Mouse (Mus musculus): ENCODE measurements around the gene Vwa5b2. TPM values are rescaled to one million over a fixed set of nuclear protein-coding genes. Genes with fewer than 3 reads are reported as not detected.
A peak's percentile ranks its signal among the peaks of the same experiment; 100 is the strongest.

Vwa5b2 gene
- polyA plus RNA-seq, 1 experiment from 2014 or later = 2.0 TPM

GRCm38 (mm10) chr16:20596687-20597441, 7.6 kb downstream of the Vwa5b2 start:
- Histone ChIP-seq H3K4me3 (ENCODE audit: low read depth, low read length) (no peak overlapping the region), H3K4me1 (replicated peaks; ENCODE audit: control insufficient read depth, insufficient read depth, low read length) (no peaks in the 10 kb centered on the region), H3K27me3 (replicated peaks; ENCODE audit: control insufficient read depth, insufficient read depth, low read length) (peaks cover 3% of the 10 kb centered on the region), H3K9me3 (ENCODE audit: control insufficient read depth) (no peaks in the 10 kb centered on the region), H3K36me3 (ENCODE audit: control insufficient read depth, insufficient read depth) (no peaks in the 10 kb centered on the region), H3K9ac (ENCODE audit: low read depth, low read length) (no peak overlapping the region), H3K27ac (ENCODE audit: low read depth, low read length) (no peak overlapping the region), H3K4me2 (replicated peaks; ENCODE audit: low read depth) (no peak overlapping the region)
- no peak for ATAC-seq
- no peak for TF ChIP-seq CTCF (IDR thresholded peaks at IDR 0.05; ENCODE audit: low read depth)
- 56% methylated on average over 7 of the region's 7 CpGs for WGBS

GRCm38 (mm10) chr16:20600511-20600910, 11.2 kb downstream of the Vwa5b2 start:
- H3K9ac ChIP-seq (ENCODE audit: low read depth, low read length) = no peak overlapping the region
- no peaks in the 10 kb centered on the region for H3K27me3 ChIP-seq (replicated peaks; ENCODE audit: control insufficient read depth, insufficient read depth, low read length)
- H3K4me2 ChIP-seq (replicated peaks; ENCODE audit: low read depth) = no peak overlapping the region
- ATAC-seq = no peak
- 69% methylated on average over 5 of the region's 5 CpGs for WGBS
- H3K9me3 ChIP-seq (ENCODE audit: control insufficient read depth) = no peaks in the 10 kb centered on the region
- no peak overlapping the region for H3K4me3 ChIP-seq (ENCODE audit: low read depth, low read length)
- H3K4me1 ChIP-seq (replicated peaks; ENCODE audit: control insufficient read depth, insufficient read depth, low read length) = no peaks in the 10 kb centered on the region
- no peak for TF ChIP-seq CTCF (IDR thresholded peaks at IDR 0.05; ENCODE audit: low read depth)
- H3K36me3 ChIP-seq (ENCODE audit: control insufficient read depth, insufficient read depth) = peaks cover 8% of the 10 kb centered on the region; the same call in 1 of the 2 replicates
- no peak overlapping the region for H3K27ac ChIP-seq (ENCODE audit: low read depth, low read length)

DNA sequence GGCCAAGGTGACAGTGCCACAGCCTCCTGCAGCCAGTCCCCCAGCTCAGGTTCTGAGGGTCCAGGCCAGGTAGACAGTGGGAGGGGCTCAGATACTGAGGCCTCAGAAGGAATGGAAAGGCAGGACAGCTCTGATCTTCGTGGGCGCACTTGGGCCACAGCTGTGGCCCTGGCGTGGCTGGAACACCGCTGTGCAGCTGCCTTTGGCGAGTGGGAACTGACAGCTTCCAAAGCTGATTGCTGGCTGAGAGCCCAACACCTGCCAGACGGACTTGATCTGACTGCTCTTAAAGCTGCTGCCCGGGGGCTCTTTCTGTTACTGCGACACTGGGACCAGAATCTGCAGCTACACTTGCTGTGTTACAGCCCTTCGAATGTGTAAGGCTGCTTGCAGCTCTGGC, 15.4 kb downstream of the Vwa5b2 start:
- no peaks in the 10 kb centered on the region for H3K9me3 ChIP-seq (ENCODE audit: control insufficient read depth)
- H3K4me3 ChIP-seq (ENCODE audit: low read depth, low read length) = no peak overlapping the region
- H3K9ac ChIP-seq (ENCODE audit: low read depth, low read length) = no peak overlapping the region
- TF ChIP-seq CTCF (IDR thresholded peaks at IDR 0.05; ENCODE audit: low read depth) = no peak
- no peaks in the 10 kb centered on the region for H3K4me1 ChIP-seq (replicated peaks; ENCODE audit: control insufficient read depth, insufficient read depth, low read length)
- H3K27me3 ChIP-seq (replicated peaks; ENCODE audit: control insufficient read depth, insufficient read depth, low read length) = no peaks in the 10 kb centered on the region
- H3K36me3 ChIP-seq (ENCODE audit: control insufficient read depth, insufficient read depth) = peaks cover 26% of the 10 kb centered on the region
- ATAC-seq = no peak
- H3K27ac ChIP-seq (ENCODE audit: low read depth, low read length) = no peak overlapping the region
- H3K4me2 ChIP-seq (replicated peaks; ENCODE audit: low read depth) = no peak overlapping the region
- 72% methylated on average over 9 of the region's 9 CpGs for WGBS

DNA sequence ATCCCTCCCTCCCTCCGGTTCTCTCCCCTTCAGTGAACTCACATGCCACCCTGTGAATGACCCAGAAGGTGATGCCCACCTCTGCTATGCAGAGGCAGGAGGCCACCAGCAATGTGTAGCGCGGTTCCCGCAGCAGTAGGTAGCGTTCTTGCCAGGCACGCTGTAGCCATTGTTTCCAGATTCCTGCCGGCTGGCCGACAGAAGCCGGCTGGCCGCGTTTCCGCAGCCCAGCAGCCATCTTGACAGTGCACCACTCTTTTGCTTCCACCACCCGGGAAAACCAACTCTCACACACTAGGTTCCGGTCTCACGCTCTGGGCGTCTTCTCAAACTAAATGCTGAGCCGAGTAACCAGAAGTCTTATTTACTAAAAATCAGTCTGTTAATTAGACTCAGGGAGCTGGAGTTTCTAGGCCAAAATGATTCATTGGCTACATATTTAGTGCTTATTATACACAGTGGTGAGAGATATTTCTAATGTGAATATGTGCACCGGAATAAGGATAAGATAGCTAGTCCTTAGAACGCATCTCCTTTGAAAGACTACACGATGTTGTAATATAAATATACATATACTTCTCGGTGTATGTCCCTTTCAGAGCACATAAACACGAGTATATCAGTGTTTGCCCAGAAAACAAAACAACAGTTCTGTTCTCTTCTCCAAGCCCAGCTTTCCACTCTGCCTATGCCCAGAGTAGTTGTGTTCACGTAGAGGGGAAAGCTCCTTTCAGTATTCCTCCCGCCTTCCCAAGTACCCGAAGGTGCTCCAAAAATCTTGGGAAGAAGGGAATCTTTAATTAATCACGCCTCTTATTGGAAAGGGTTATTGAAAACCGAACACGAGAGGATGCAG, 21.5 kb downstream of the Vwa5b2 start:
- Histone ChIP-seq H3K36me3 (ENCODE audit: control insufficient read depth, insufficient read depth) (peaks cover 16% of the 10 kb centered on the region), H3K27ac (ENCODE audit: low read depth, low read length) (peak overlapping the region; percentile 80), H3K9me3 (ENCODE audit: control insufficient read depth) (no peaks in the 10 kb centered on the region), H3K27me3 (replicated peaks; ENCODE audit: control insufficient read depth, insufficient read depth, low read length) (no peaks in the 10 kb centered on the region), H3K4me2 (replicated peaks; ENCODE audit: low read depth) (peak overlapping the region; percentile 93), H3K4me3 (ENCODE audit: low read depth, low read length) (peak overlapping the region; percentile 66), H3K4me1 (replicated peaks; ENCODE audit: control insufficient read depth, insufficient read depth, low read length) (peaks cover 5% of the 10 kb centered on the region; the same call in 1 of the 2 replicates), H3K9ac (ENCODE audit: low read depth, low read length) (peak overlapping the region; percentile 52)
- no peak for TF ChIP-seq CTCF (IDR thresholded peaks at IDR 0.05; ENCODE audit: low read depth)
- peak; percentile 46; the same call in 1 of the 2 replicates for ATAC-seq
- WGBS = under 1% methylated on average over 28 of the region's 28 CpGs

DNA sequence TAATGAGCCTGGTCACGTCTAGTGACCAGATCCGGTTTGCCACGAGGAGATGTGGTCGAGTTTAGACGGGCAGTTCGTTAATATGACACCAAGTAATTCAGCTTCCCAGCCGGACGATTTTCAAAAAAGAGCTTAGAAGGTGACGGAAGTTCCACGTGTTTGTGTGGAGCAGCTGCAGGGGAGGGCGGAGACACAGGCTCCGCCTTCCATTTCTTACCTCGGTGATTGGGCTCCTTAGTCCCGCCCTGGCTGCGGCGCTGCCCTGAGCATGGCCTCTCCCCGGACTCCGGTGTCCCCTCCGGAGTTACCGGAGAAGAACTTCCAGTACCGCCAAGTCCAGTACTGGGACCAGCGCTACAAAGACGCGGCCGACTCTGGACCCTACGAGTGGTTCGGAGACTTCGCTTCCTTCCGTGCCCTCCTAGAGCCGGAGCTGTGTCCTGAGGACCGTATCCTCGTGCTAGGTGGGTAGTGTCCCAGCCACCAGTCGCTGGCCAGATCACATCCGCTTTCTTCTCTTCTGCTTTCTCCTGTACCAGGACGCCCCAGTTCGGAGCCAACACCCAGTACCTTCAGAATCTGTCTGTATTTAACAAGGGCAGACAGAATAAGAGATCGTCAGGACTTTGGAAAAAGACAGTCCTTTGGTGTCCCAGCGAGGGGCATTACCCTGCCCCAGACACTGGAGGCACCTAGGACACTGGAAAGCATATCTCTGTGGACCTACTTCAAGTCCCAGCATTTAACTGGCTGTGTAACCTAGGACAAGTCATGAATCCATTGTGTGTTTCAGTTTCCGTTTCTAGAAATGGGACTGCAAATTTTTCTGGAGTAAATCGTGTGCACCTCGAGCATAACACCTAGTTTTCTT, 22.3 kb downstream of the Vwa5b2 start, which contains the start of the genes Eef1akmt4, Gm49333 and Alg3:
Eef1akmt4 (plus strand) TSS at position 237 of the 871 bp plus-strand sequence.
Gm49333 (plus strand) TSS at position 254 of the 871 bp plus-strand sequence.
Alg3 (minus strand) TSS at position 379 of the 871 bp plus-strand sequence.
- H3K36me3 ChIP-seq (ENCODE audit: control insufficient read depth, insufficient read depth) = peaks cover 10% of the 10 kb centered on the region
- WGBS = 1% methylated on average over 41 of the region's 41 CpGs
- H3K27ac ChIP-seq (ENCODE audit: low read depth, low read length) = peak within 1 kb of the TSS; percentile 80
- no peaks in the 10 kb centered on the region for H3K27me3 ChIP-seq (replicated peaks; ENCODE audit: control insufficient read depth, insufficient read depth, low read length)
- ATAC-seq = peak; percentile 98
- peak within 1 kb of the TSS; percentile 66 for H3K4me3 ChIP-seq (ENCODE audit: low read depth, low read length)
- H3K4me1 ChIP-seq (replicated peaks; ENCODE audit: control insufficient read depth, insufficient read depth, low read length) = peaks cover 5% of the 10 kb centered on the region; the same call in 1 of the 2 replicates
- H3K4me2 ChIP-seq (replicated peaks; ENCODE audit: low read depth) = peak within 1 kb of the TSS; percentile 93
- H3K9me3 ChIP-seq (ENCODE audit: control insufficient read depth) = no peaks in the 10 kb centered on the region
- peak within 1 kb of the TSS; percentile 52 for H3K9ac ChIP-seq (ENCODE audit: low read depth, low read length)
- no peak for TF ChIP-seq CTCF (IDR thresholded peaks at IDR 0.05; ENCODE audit: low read depth)
